Mouse (Mus musculus) ES-Bruce4 (cell line): ENCODE results near the gene Rxfp1.

ENCODE experiments used
- CTCF ChIP-seq: IDR thresholded peaks from one replicate; pipeline ENCODE4 v1.8.1; 2011; ENCODE audit warnings: low read depth, low read length
- EP300 ChIP-seq: IDR thresholded peaks from 2 replicates; pipeline ENCODE4 v1.6.1; 2011; ENCODE audit warnings: low read depth, low read length; ENCODE audit not compliant: insufficient read depth
- POLR2A ChIP-seq: IDR thresholded peaks from one replicate; pipeline ENCODE4 v1.8.1; 2011; ENCODE audit warnings: low read length; ENCODE audit not compliant: insufficient read depth

DNA sequence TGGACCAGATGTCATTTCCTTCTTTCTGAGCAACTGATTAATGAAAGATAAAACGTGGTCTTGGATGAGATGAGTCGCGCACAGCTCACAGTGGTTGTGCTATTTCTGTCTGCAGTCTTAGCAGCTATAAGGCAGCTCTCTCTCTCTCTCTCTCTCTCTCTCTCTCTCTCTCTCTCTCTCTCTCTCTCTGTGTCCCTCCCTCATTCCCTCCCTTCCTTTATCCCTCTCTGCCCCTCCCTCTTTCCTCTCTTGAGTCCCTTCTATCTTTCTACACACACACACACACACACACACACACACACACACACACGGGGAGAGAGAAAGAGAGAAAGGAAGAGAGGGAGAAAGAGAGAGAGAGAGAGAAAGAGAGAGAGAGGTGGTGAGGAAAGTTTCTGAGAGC lies at the start of gene Rxfp1:
- TF ChIP-seq CTCF (no peak), POLR2A (no peak), EP300 (no peak)
